In genomic region chr9:51637131-51637920, GRCm38 (mm10) we compare ENCODE assay signal across 16 mouse cellular contexts.
DNase-seq lines count a peak whose midpoint lies in the region; ATAC-seq and TF ChIP-seq lines count a peak whose summit lies in the region.
"Had no signal": no experiment of that assay in that cellular context is flagged by ENCODE, and none has a peak within 500 bp of the region (broad histone marks: within the 10 kb centered on the region; RNA-seq: fewer than 3 reads in every experiment).

No protein-coding gene starts in this region.

- no peak for TF ChIP-seq CTCF in heart, postnatal 0 days (IDR thresholded peaks at IDR 0.05; ENCODE audit: low read depth)
- TF ChIP-seq CTCF in midbrain, postnatal 0 days (IDR thresholded peaks at IDR 0.05), result no peak

- DNase-seq in forebrain, embryonic 10.5 days (ENCODE audit: extremely low spot score, low spot score), result no peak
- DNase-seq in midbrain, embryonic 10.5 days (ENCODE audit: low spot score), result no peak
- peak; percentile 57 for DNase-seq in heart, postnatal 0 days (ENCODE audit: low spot score)
- DNase-seq in midbrain, postnatal 0 days (ENCODE audit: low spot score), result peak; percentile 61
- no peak for DNase-seq in cerebellum, adult 8-10 months
- DNase-seq in lung, postnatal 4 days, result no peak
- DNase-seq: adrenal gland, adult 8-10 months; cerebellum, adult 9-11 months; kidney, adult 11 months; kidney, postnatal 25 days; layer of hippocampus, postnatal 36 days; lung, adult 18-20 months had no signal

- H3K9me3 ChIP-seq in forebrain, embryonic 15.5 days, result no peaks in the 10 kb centered on the region
- H3K9me3 ChIP-seq in forebrain, embryonic 10.5 days, result no peaks in the 10 kb centered on the region
- no peaks in the 10 kb centered on the region for H3K9me3 ChIP-seq in midbrain, embryonic 13.5 days
- H3K9me3 ChIP-seq in midbrain, embryonic 10.5 days (replicated peaks), result no peaks in the 10 kb centered on the region
- no peaks in the 10 kb centered on the region for H3K9me3 ChIP-seq in heart, postnatal 0 days (replicated peaks; ENCODE audit: control insufficient read depth, low read length)
- no peaks in the 10 kb centered on the region for H3K9me3 ChIP-seq in midbrain, postnatal 0 days (ENCODE audit: low read length)
- H3K9me3 ChIP-seq: embryonic facial prominence, embryonic 12.5 days; limb, embryonic 12.5 days had no signal

- WGBS in forebrain, embryonic 15.5 days, result 40% methylated on average over 6 of the region's 6 CpGs
- WGBS in forebrain, embryonic 10.5 days, result 61% methylated on average over 6 of the region's 6 CpGs
- WGBS in midbrain, embryonic 13.5 days, result 57% methylated on average over 6 of the region's 6 CpGs
- 69% methylated on average over 6 of the region's 6 CpGs for WGBS in midbrain, embryonic 10.5 days
- WGBS in heart, postnatal 0 days, result 35% methylated on average over 6 of the region's 6 CpGs
- 40% methylated on average over 6 of the region's 6 CpGs for WGBS in midbrain, postnatal 0 days

- H3K4me2 ChIP-seq in forebrain, embryonic 15.5 days (replicated peaks), result no peak overlapping the region
- no peak overlapping the region for H3K4me2 ChIP-seq in midbrain, embryonic 13.5 days (replicated peaks)
- no peak overlapping the region for H3K4me2 ChIP-seq in heart, postnatal 0 days (ENCODE audit: low read depth, low read length)
- H3K4me2 ChIP-seq in midbrain, postnatal 0 days (ENCODE audit: low read depth, low read length, poor library complexity, severe bottlenecking), result no peak overlapping the region
- H3K4me2 ChIP-seq: embryonic facial prominence, embryonic 12.5 days; limb, embryonic 12.5 days had no signal

- H3K4me1 ChIP-seq in forebrain, embryonic 15.5 days, result 0 out of 2 replicates have a peak, but pooled peaks cover 6% of the 10 kb centered on the region
- H3K4me1 ChIP-seq in forebrain, embryonic 10.5 days, result 0 out of 2 replicates have a peak, but pooled peaks cover 3% of the 10 kb centered on the region
- H3K4me1 ChIP-seq in midbrain, embryonic 13.5 days (replicated peaks), result peaks cover 6% of the 10 kb centered on the region; the same call in 1 of the 2 replicates
- no peaks in the 10 kb centered on the region for H3K4me1 ChIP-seq in midbrain, embryonic 10.5 days
- H3K4me1 ChIP-seq in heart, postnatal 0 days (ENCODE audit: control insufficient read depth, insufficient read depth), result peaks cover 17% of the 10 kb centered on the region; the same call in 1 of the 2 replicates
- H3K4me1 ChIP-seq in midbrain, postnatal 0 days (ENCODE audit: insufficient read depth, low read length), result no peaks in the 10 kb centered on the region
- H3K4me1 ChIP-seq: embryonic facial prominence, embryonic 12.5 days had no signal

- peak overlapping the region; percentile 13 for H3K27ac ChIP-seq in forebrain, embryonic 15.5 days (replicated peaks)
- H3K27ac ChIP-seq in forebrain, embryonic 10.5 days, result no peak overlapping the region
- 0 out of 2 replicates have a peak overlapping the region, but pooled peaks have one; percentile 14 for H3K27ac ChIP-seq in midbrain, embryonic 13.5 days
- H3K27ac ChIP-seq in midbrain, embryonic 10.5 days (replicated peaks), result no peak overlapping the region
- H3K27ac ChIP-seq in heart, postnatal 0 days (ENCODE audit: low read depth), result peak overlapping the region; percentile 66
- no peak overlapping the region; the same call in 1 of the 2 replicates for H3K27ac ChIP-seq in midbrain, postnatal 0 days (ENCODE audit: low read depth, low read length)
- H3K27ac ChIP-seq: embryonic facial prominence, embryonic 12.5 days; limb, embryonic 12.5 days had no signal

- H3K4me3 ChIP-seq in forebrain, embryonic 15.5 days, result no peak overlapping the region
- no peak overlapping the region for H3K4me3 ChIP-seq in forebrain, embryonic 10.5 days
- no peak overlapping the region for H3K4me3 ChIP-seq in midbrain, embryonic 13.5 days (replicated peaks)
- H3K4me3 ChIP-seq in midbrain, embryonic 10.5 days, result no peak overlapping the region
- no peak overlapping the region for H3K4me3 ChIP-seq in heart, postnatal 0 days (ENCODE audit: low read depth, low read length)
- no peak overlapping the region for H3K4me3 ChIP-seq in midbrain, postnatal 0 days (ENCODE audit: low read depth, low read length)
- H3K4me3 ChIP-seq: embryonic facial prominence, embryonic 12.5 days; limb, embryonic 12.5 days had no signal

- TF ChIP-seq EP300 in heart, postnatal 0 days (IDR thresholded peaks at IDR 0.05; ENCODE audit: low read depth), result no peak

- no peaks in the 10 kb centered on the region for H3K36me3 ChIP-seq in forebrain, embryonic 15.5 days
- H3K36me3 ChIP-seq in forebrain, embryonic 10.5 days (replicated peaks), result no peaks in the 10 kb centered on the region
- no peaks in the 10 kb centered on the region for H3K36me3 ChIP-seq in midbrain, embryonic 13.5 days
- no peaks in the 10 kb centered on the region for H3K36me3 ChIP-seq in midbrain, embryonic 10.5 days
- no peaks in the 10 kb centered on the region for H3K36me3 ChIP-seq in heart, postnatal 0 days (replicated peaks; ENCODE audit: control insufficient read depth, insufficient read depth, low read length)
- no peaks in the 10 kb centered on the region for H3K36me3 ChIP-seq in midbrain, postnatal 0 days (ENCODE audit: insufficient read depth, low read length)
- H3K36me3 ChIP-seq: embryonic facial prominence, embryonic 12.5 days; limb, embryonic 12.5 days had no signal

- no peak for ATAC-seq in forebrain, embryonic 15.5 days (replicated peaks)
- ATAC-seq in midbrain, embryonic 13.5 days, result no peak
- peak; percentile 68 for ATAC-seq in heart, postnatal 0 days (ENCODE audit: insufficient read depth, low read depth)
- ATAC-seq in midbrain, postnatal 0 days (ENCODE audit: low FRiP score), result no peak

- H3K27me3 ChIP-seq in forebrain, embryonic 15.5 days, result no peaks in the 10 kb centered on the region
- H3K27me3 ChIP-seq in forebrain, embryonic 10.5 days (ENCODE audit: poor library complexity, severe bottlenecking), result no peaks in the 10 kb centered on the region
- no peaks in the 10 kb centered on the region for H3K27me3 ChIP-seq in midbrain, embryonic 13.5 days
- no peaks in the 10 kb centered on the region for H3K27me3 ChIP-seq in midbrain, embryonic 10.5 days (ENCODE audit: low read depth, poor library complexity, severe bottlenecking)
- no peaks in the 10 kb centered on the region for H3K27me3 ChIP-seq in heart, postnatal 0 days (ENCODE audit: control insufficient read depth, insufficient read depth, low read length)
- no peaks in the 10 kb centered on the region for H3K27me3 ChIP-seq in midbrain, postnatal 0 days (ENCODE audit: insufficient read depth, low read length)
- H3K27me3 ChIP-seq: embryonic facial prominence, embryonic 12.5 days; limb, embryonic 12.5 days had no signal

- H3K9ac ChIP-seq in forebrain, embryonic 15.5 days (replicated peaks), result no peak overlapping the region
- no peak overlapping the region for H3K9ac ChIP-seq in midbrain, embryonic 13.5 days (replicated peaks)
- no peak overlapping the region for H3K9ac ChIP-seq in heart, postnatal 0 days (replicated peaks; ENCODE audit: low read depth, low read length)
- H3K9ac ChIP-seq in midbrain, postnatal 0 days (replicated peaks; ENCODE audit: low read length, poor library complexity, severe bottlenecking), result no peak overlapping the region
- H3K9ac ChIP-seq: embryonic facial prominence, embryonic 12.5 days; limb, embryonic 12.5 days had no signal

Comparison
In these comparisons a context has a peak if more than half of its experiments do, and no peak if none do; other contexts are left out.
1. H3K27ac ChIP-seq: peak in forebrain, embryonic 15.5 days (single experiment), midbrain, embryonic 13.5 days (single experiment) and heart, postnatal 0 days (single experiment); none in forebrain, embryonic 10.5 days (single experiment), midbrain, embryonic 10.5 days (single experiment) and midbrain, postnatal 0 days (single experiment).
2. DNase-seq: peak in heart, postnatal 0 days (single experiment) and midbrain, postnatal 0 days (single experiment); none in forebrain, embryonic 10.5 days (single experiment), midbrain, embryonic 10.5 days (single experiment), cerebellum, adult 8-10 months (single experiment) and lung, postnatal 4 days (0 of 2).